Mouse (Mus musculus): ENCODE measurements around the gene Rsbn1.

DNA sequence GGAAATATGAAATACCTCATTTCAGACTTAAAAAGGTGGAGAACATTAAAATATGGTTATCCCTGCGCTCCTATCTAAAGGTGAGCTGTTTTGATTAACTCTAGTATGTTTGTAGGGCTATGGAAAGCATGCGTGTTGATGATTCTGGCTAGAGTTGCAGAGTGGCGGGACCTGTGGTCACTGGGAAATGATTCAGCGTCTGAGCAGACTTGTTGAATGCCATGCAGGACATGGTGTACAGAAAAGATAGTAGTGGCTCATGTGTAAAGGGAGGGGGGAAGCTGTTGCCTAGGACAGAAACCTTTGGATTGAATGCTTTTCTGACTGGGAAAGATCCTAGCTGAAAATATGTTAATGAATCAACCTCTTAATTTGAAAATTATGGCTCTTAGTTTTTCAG is 84.8 kb downstream of the Rsbn1 start:
- TF ChIP-seq POLR2A (IDR thresholded peaks at IDR 0.05; ENCODE audit: insufficient read depth, low read depth, low read length) (no peak), CTCF (IDR thresholded peaks at IDR 0.05; ENCODE audit: insufficient read depth, low read depth, low read length) (no peak)

Measured in olfactory bulb, adult 2 months (tissue).